9 mouse cellular contexts compared by ENCODE assay signal in genomic region chr2:25468962-25469915, GRCm38 (mm10). TPM values are rescaled to one million over a fixed set of nuclear protein-coding genes. Genes with fewer than 3 reads are reported as not detected.
A peak's percentile ranks its signal among the peaks of the same experiment; 100 is the strongest.
DNase-seq lines count a peak whose midpoint lies in the region; ATAC-seq and TF ChIP-seq lines count a peak whose summit lies in the region.
"Had no signal": no experiment of that assay in that cellular context is flagged by ENCODE, and none has a peak within 500 bp of the region (broad histone marks: within the 10 kb centered on the region; RNA-seq: fewer than 3 reads in every experiment).

No protein-coding gene starts in this region.

- no peak overlapping the region for H3K4me3 ChIP-seq in lung, embryonic 16.5 days (ENCODE audit: low read length)
- H3K4me3 ChIP-seq in hindbrain, embryonic 15.5 days, result no peak overlapping the region
- no peak overlapping the region for H3K4me3 ChIP-seq in limb, embryonic 14.5 days (replicated peaks; ENCODE audit: low read length)

- H3K9me3 ChIP-seq in lung, embryonic 16.5 days (ENCODE audit: control insufficient read depth, low read length), result no peaks in the 10 kb centered on the region
- no peaks in the 10 kb centered on the region for H3K9me3 ChIP-seq in hindbrain, embryonic 15.5 days
- H3K9me3 ChIP-seq in limb, embryonic 14.5 days (ENCODE audit: control insufficient read depth, low read length), result no peaks in the 10 kb centered on the region

- no peak overlapping the region for H3K9ac ChIP-seq in lung, embryonic 16.5 days (ENCODE audit: low read length)
- no peak overlapping the region for H3K9ac ChIP-seq in hindbrain, embryonic 15.5 days
- no peak overlapping the region for H3K9ac ChIP-seq in limb, embryonic 14.5 days (ENCODE audit: low read depth, low read length, severe bottlenecking)

- ATAC-seq in lung, embryonic 16.5 days (ENCODE audit: low read depth), result peak; percentile 77
- ATAC-seq in hindbrain, embryonic 15.5 days (ENCODE audit: low FRiP score, low read depth), result peak; percentile 79
- ATAC-seq in limb, embryonic 14.5 days (ENCODE audit: low FRiP score, low read depth), result no peak
- no peak for ATAC-seq in erythroblast, adult 5-6 weeks (replicated peaks; ENCODE audit: low FRiP score, poor library complexity, severe bottlenecking)

- intact Hi-C loops in gastrocnemius, postnatal 36 days (cut with DNase I), result no loop called here

- 60% methylated on average over 10 of the region's 10 CpGs for whole genome bisulfite sequencing in lung, embryonic 16.5 days
- WGBS in hindbrain, embryonic 15.5 days, result 68% methylated on average over 10 of the region's 10 CpGs
- 60% methylated on average over 10 of the region's 10 CpGs for WGBS in limb, embryonic 14.5 days

- peaks cover 8% of the 10 kb centered on the region; the same call in 1 of the 2 replicates for H3K4me1 ChIP-seq in lung, embryonic 16.5 days (replicated peaks; ENCODE audit: control insufficient read depth, insufficient read depth, low read length)
- H3K4me1 ChIP-seq in hindbrain, embryonic 15.5 days (replicated peaks), result peaks cover 13% of the 10 kb centered on the region
- peaks cover 9% of the 10 kb centered on the region; the same call in 1 of the 2 replicates for H3K4me1 ChIP-seq in limb, embryonic 14.5 days (ENCODE audit: control insufficient read depth, insufficient read depth, low read length)

- no peaks in the 10 kb centered on the region for H3K36me3 ChIP-seq in lung, embryonic 16.5 days (ENCODE audit: control insufficient read depth, insufficient read depth, low read length)
- H3K36me3 ChIP-seq in hindbrain, embryonic 15.5 days, result no peaks in the 10 kb centered on the region
- H3K36me3 ChIP-seq in limb, embryonic 14.5 days (ENCODE audit: control insufficient read depth, insufficient read depth, low read length), result no peaks in the 10 kb centered on the region

- H3K27ac ChIP-seq in lung, embryonic 16.5 days (ENCODE audit: low read length), result peak overlapping the region; percentile 55
- peak overlapping the region; percentile 46 for H3K27ac ChIP-seq in hindbrain, embryonic 15.5 days (replicated peaks)
- no peak overlapping the region for H3K27ac ChIP-seq in limb, embryonic 14.5 days (replicated peaks; ENCODE audit: low read depth, low read length)

- TF ChIP-seq POLR2A in limb, embryonic 14.5 days (IDR thresholded peaks at IDR 0.05; ENCODE audit: borderline replicate concordance, extremely low read depth, insufficient read depth, insufficient read length), result no peak

- no peak overlapping the region for H3K4me2 ChIP-seq in lung, embryonic 16.5 days (ENCODE audit: low read depth, low read length)
- H3K4me2 ChIP-seq in hindbrain, embryonic 15.5 days, result no peak overlapping the region
- H3K4me2 ChIP-seq in limb, embryonic 14.5 days (replicated peaks; ENCODE audit: low read depth, low read length, severe bottlenecking), result no peak overlapping the region

- no peaks in the 10 kb centered on the region for H3K27me3 ChIP-seq in lung, embryonic 16.5 days (ENCODE audit: control insufficient read depth, insufficient read depth, low read depth, low read length)
- no peaks in the 10 kb centered on the region for H3K27me3 ChIP-seq in hindbrain, embryonic 15.5 days
- H3K27me3 ChIP-seq in limb, embryonic 14.5 days (ENCODE audit: control insufficient read depth, insufficient read depth, low read length), result no peaks in the 10 kb centered on the region

- no peak for DNase-seq in lung, postnatal 14 days
- DNase-seq in cerebellum, postnatal 25 days, result peak; percentile 76 to 83
- DNase-seq in limb, embryonic 14.5 days (ENCODE audit: low spot score), result peak; percentile 10
- no peak for DNase-seq in gastrocnemius, postnatal 36 days
- no peak for DNase-seq in urinary bladder, postnatal 10 days (ENCODE audit: low spot score)

RNA-seq across cellular contexts. Expression of gene Ptgds, which starts 0.6 kb away (rescaled TPM):
- polyA plus RNA-seq in lung, embryonic 16.5 days (2015; fragmentation: Nextera tagmentation; extraction: Ambion mirVana), result 10.7 and 16.5 TPM in 2 replicates
- 647 and 983 TPM in 2 replicates for polyA plus RNA-seq in hindbrain, embryonic 15.5 days (2015; fragmentation: Nextera tagmentation; extraction: Ambion mirVana)
- polyA plus RNA-seq in limb, embryonic 14.5 days (2012; rRNA removed), result 0.87 and 2.4 TPM in 2 replicates
- 4.0 and 4.1 TPM in 2 replicates for polyA plus RNA-seq in limb, embryonic 14.5 days (2014; fragmentation: Nextera tagmentation; extraction: Ambion mirVana)
- under 1 TPM in 1 of 2 experiments, not detected in 1; 0.39 TPM for total RNA-seq in gastrocnemius, postnatal 36 days (2021)
- total RNA-seq in erythroblast, adult 5-6 weeks (2015; ENCODE audit: low replicate concordance), result 1.3 TPM in 1 of 2 replicates, not detected in the other
- total RNA-seq in erythroblast, adult 5-6 weeks (2017; ENCODE audit: low replicate concordance), result not detected in 2 replicates
- polyA plus RNA-seq: neural tube, embryonic 11.5 days had no signal

RNA-seq across cellular contexts. Expression of gene Paxx, which starts 8.3 kb away (rescaled TPM):
- 37.9 and 44.8 TPM in 2 replicates for polyA plus RNA-seq in lung, embryonic 16.5 days (2015; fragmentation: Nextera tagmentation; extraction: Ambion mirVana)
- polyA plus RNA-seq in hindbrain, embryonic 15.5 days (2015; fragmentation: Nextera tagmentation; extraction: Ambion mirVana), result 109 and 119 TPM in 2 replicates
- 65.6 and 71.0 TPM in 2 replicates for polyA plus RNA-seq in limb, embryonic 14.5 days (2012; rRNA removed)
- 34.0 and 44.9 TPM in 2 replicates for polyA plus RNA-seq in limb, embryonic 14.5 days (2014; fragmentation: Nextera tagmentation; extraction: Ambion mirVana)
- total RNA-seq in gastrocnemius, postnatal 36 days (2021), result 10 to 100 TPM; 13.4 to 13.6 TPM
- total RNA-seq in erythroblast, adult 5-6 weeks (2015; ENCODE audit: low replicate concordance), result 18.2 and 33.8 TPM in 2 replicates
- 8.4 and 10.6 TPM in 2 replicates for total RNA-seq in erythroblast, adult 5-6 weeks (2017; ENCODE audit: low replicate concordance)

RNA-seq across cellular contexts. Expression of gene Clic3, which starts 12.6 kb away (rescaled TPM):
- polyA plus RNA-seq in lung, embryonic 16.5 days (2015; fragmentation: Nextera tagmentation; extraction: Ambion mirVana), result 139 and 180 TPM in 2 replicates
- polyA plus RNA-seq in hindbrain, embryonic 15.5 days (2015; fragmentation: Nextera tagmentation; extraction: Ambion mirVana), result 3.7 and 4.3 TPM in 2 replicates
- polyA plus RNA-seq in limb, embryonic 14.5 days (2012; rRNA removed), result 7.7 and 10.9 TPM in 2 replicates
- 13.4 and 22.5 TPM in 2 replicates for polyA plus RNA-seq in limb, embryonic 14.5 days (2014; fragmentation: Nextera tagmentation; extraction: Ambion mirVana)
- total RNA-seq in gastrocnemius, postnatal 36 days (2021), result under 1 TPM; 0.35 to 0.46 TPM
- not detected in 2 replicates for total RNA-seq in erythroblast, adult 5-6 weeks (2015; ENCODE audit: low replicate concordance)
- not detected in 2 replicates for total RNA-seq in erythroblast, adult 5-6 weeks (2017; ENCODE audit: low replicate concordance)

RNA-seq across cellular contexts. Expression of gene Lcn12, which starts 24.5 kb away (rescaled TPM):
- not detected in 2 replicates for polyA plus RNA-seq in lung, embryonic 16.5 days (2015; fragmentation: Nextera tagmentation; extraction: Ambion mirVana)
- polyA plus RNA-seq in hindbrain, embryonic 15.5 days (2015; fragmentation: Nextera tagmentation; extraction: Ambion mirVana), result not detected in 2 replicates
- not detected in 2 replicates for polyA plus RNA-seq in limb, embryonic 14.5 days (2012; rRNA removed)
- not detected in 2 replicates for polyA plus RNA-seq in limb, embryonic 14.5 days (2014; fragmentation: Nextera tagmentation; extraction: Ambion mirVana)
- not detected for total RNA-seq in gastrocnemius, postnatal 36 days (2021)
- not detected in 2 replicates for total RNA-seq in erythroblast, adult 5-6 weeks (2015; ENCODE audit: low replicate concordance)
- total RNA-seq in erythroblast, adult 5-6 weeks (2017; ENCODE audit: low replicate concordance), result not detected in 2 replicates
- polyA plus RNA-seq: neural tube, embryonic 11.5 days had no signal

RNA-seq across cellular contexts. Expression of gene Fbxw5, which starts 31.3 kb away (rescaled TPM):
- polyA plus RNA-seq in lung, embryonic 16.5 days (2015; fragmentation: Nextera tagmentation; extraction: Ambion mirVana), result 80.8 and 81.1 TPM in 2 replicates
- 120 and 143 TPM in 2 replicates for polyA plus RNA-seq in hindbrain, embryonic 15.5 days (2015; fragmentation: Nextera tagmentation; extraction: Ambion mirVana)
- 46.2 and 49.2 TPM in 2 replicates for polyA plus RNA-seq in limb, embryonic 14.5 days (2012; rRNA removed)
- 70.0 and 76.9 TPM in 2 replicates for polyA plus RNA-seq in limb, embryonic 14.5 days (2014; fragmentation: Nextera tagmentation; extraction: Ambion mirVana)
- total RNA-seq in gastrocnemius, postnatal 36 days (2021), result 10 to 100 TPM; 75.3 to 83.6 TPM
- 6.7 and 7.5 TPM in 2 replicates for total RNA-seq in erythroblast, adult 5-6 weeks (2015; ENCODE audit: low replicate concordance)
- total RNA-seq in erythroblast, adult 5-6 weeks (2017; ENCODE audit: low replicate concordance), result 3.2 and 5.1 TPM in 2 replicates

Comparison
In these comparisons a context has a peak if more than half of its experiments do, and no peak if none do; other contexts are left out.
1. ATAC-seq: peak in lung, embryonic 16.5 days (single experiment) and hindbrain, embryonic 15.5 days (single experiment); none in limb, embryonic 14.5 days (single experiment) and erythroblast, adult 5-6 weeks (single experiment).
2. DNase-seq: peak in cerebellum, postnatal 25 days (2 of 2) and limb, embryonic 14.5 days (single experiment); none in lung, postnatal 14 days (single experiment), gastrocnemius, postnatal 36 days (0 of 2) and urinary bladder, postnatal 10 days (single experiment).
3. RNA of gene Ptgds, which starts 0.6 kb away (polyA plus RNA-seq): 647 to 983 TPM in hindbrain, embryonic 15.5 days; 10.7 to 16.5 TPM in lung, embryonic 16.5 days and 0.87 to 4.1 TPM in limb, embryonic 14.5 days; every median in the first group is over 10 times any median in the second.